Mouse (Mus musculus): Measurements from ENCODE around the gene Sim2. TPM values are rescaled to one million over a fixed set of nuclear protein-coding genes. Genes with fewer than 3 reads are reported as not detected.

Sim2 gene
- polyA plus RNA-seq (2017; shearing (Covaris generic)) = not detected

GRCm38 (mm10) chr16:94084711-94085602, at the start of gene Sim2:
Gene Sim2 (plus strand): TSS chr16:94084931.
- no peak for ATAC-seq

DNA sequence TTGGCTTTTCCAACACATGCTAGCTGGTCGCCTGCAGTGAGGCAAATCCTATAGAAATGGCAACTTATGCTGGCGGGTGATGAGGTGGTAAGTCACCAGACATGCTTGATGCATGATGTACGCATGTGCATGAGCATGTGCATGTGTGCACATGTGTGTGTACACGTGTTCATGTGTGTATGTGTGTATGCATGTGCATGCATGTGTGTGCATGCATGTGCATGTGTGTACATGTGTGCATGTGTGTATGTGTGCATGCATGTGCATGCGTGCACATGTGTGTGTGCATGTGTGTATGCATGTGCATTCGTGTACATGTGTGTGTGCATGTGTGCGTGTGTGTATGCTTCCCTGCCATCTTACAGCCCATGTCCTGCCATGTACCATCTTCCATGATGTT, 47.5 kb upstream of the Sim2 start:
- no peak for ATAC-seq

- ATAC-seq = peak; percentile 36
These were observed 46.3 kb upstream of the Sim2 start for GRCm38 (mm10) chr16:94038272-94038985.

DNA sequence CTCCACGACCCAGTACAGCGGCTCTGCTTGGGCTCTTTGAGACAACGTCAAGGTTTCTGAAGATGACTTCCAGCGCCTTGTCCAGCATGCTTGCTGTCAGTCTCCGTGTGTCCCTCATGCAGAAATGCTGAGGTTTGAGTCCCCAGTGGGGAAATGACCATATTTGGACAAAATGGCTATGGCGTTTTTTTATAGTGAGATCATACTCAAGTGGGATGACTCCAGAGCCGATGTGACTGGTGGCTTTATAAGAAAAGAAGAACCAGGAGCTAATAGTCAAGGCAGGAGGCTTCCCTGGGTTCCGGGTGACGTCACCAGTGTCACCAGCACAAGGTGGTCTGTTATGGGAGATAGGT, 45.8 kb upstream of the Sim2 start:
- no peak for ATAC-seq

DNA sequence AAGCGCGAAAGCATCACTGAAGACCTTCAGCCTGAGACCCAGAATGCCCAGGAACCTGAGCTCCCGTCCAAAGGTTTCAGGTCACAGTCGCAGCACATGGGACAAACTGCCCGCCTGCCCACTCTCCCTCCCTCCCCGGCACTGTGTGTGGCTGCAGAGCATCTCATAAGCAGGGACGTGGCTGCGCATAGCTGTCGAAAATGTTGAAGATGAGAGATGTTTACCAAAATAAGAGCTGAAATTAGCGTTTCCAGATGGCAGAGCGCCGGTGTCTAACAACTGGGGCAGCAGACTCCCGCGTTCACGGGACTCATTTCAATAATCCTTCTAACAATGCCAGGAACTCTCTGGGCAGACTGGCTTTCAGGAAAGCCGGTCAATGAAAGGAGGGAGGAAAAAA, 44.2 kb upstream of the Sim2 start:
- ATAC-seq = no peak

GRCm38 (mm10) chr16:94041065-94041712, 43.5 kb upstream of the Sim2 start:
- no peak for ATAC-seq

DNA sequence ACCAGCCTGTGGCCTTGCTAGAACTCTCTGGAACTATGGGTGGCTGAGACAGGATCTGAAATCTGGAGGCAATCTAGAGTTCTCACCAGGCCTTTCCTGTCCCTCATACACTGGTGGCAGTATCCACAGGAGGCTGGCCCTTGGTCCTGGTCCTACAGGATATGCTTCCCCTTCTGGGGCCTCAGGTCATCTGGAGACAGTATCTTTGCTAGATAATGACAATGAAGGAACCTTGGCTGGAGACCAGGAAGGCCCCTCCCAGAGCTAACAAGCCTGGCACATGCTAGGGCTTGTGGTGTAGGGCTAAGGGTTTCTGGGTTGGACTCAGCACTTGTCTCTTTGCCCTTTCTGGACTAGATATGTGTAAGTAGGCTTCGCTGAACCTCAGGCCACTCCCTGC, 40.9 kb upstream of the Sim2 start:
- no peak for ATAC-seq

- ATAC-seq = no peak
These were observed 39.7 kb upstream of the Sim2 start for GRCm38 (mm10) chr16:94044996-94045395.

DNA sequence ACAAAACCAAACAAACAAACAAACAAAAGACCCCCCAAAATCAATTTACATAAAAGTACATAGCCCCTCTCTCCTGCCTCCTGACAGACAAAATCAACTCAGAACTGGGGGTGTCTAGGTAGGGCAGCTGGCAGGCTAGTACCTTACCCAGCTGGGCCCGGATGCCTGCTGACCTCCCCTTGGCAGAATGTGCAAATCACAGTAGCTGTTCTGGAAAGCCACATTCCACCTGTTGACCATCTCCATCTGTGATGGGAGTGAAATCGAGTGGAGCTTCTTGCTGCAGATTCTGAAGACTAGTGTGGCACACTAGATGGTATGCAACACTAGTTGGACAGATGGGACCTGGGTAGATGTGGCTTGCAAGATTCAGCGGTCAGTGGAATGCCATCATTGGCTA, 34.4 kb upstream of the Sim2 start:
- no peak for ATAC-seq

DNA sequence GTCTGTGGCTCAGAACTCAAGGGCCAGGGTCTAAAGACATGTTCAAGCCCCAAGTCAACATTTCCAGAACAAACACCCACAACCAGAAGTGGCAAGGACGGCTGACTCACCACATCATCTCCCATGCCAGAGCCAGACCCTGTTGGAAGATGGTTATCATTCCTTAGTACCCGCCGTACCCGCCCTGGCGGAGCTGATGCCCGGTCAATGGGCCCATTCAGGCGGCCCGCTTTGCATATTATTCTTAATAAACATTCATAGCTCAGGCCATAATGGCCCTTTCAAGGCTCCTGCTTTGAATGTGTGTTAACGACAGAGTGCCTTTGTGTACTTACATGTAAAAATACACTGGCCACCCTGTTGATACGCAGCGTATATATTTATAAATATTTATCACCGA, 29.6 kb upstream of the Sim2 start:
- ATAC-seq = no peak

GRCm38 (mm10) chr16:94055576-94055975, 29.2 kb upstream of the Sim2 start:
- no peak for ATAC-seq

DNA sequence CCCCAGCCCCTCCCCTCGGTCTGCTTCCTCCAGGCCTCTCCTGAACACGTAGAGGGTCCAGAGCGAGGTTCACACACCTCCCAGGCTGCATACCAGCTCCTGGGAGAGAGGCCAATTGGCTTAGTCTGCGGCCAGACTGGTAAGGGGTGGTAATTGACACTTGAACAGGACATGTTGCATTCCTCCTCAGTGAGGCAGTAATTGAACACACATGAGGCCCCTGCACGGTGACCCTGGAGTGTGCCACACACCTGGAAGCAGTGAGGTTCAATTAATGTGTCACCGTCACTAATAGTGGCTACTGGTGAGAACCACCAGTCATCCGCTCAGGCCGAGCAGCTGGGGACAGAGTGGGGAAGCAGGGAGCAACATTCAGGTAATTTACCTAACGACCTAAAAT, 24.9 kb upstream of the Sim2 start:
- ATAC-seq = no peak

GRCm38 (mm10) chr16:94064211-94064610, 20.5 kb upstream of the Sim2 start:
- ATAC-seq = no peak

GRCm38 (mm10) chr16:94065728-94066674, 18.7 kb upstream of the Sim2 start:
- peak; percentile 70 for ATAC-seq

- no peak for ATAC-seq
These were observed 18.0 kb upstream of the Sim2 start for GRCm38 (mm10) chr16:94066771-94067170.

DNA sequence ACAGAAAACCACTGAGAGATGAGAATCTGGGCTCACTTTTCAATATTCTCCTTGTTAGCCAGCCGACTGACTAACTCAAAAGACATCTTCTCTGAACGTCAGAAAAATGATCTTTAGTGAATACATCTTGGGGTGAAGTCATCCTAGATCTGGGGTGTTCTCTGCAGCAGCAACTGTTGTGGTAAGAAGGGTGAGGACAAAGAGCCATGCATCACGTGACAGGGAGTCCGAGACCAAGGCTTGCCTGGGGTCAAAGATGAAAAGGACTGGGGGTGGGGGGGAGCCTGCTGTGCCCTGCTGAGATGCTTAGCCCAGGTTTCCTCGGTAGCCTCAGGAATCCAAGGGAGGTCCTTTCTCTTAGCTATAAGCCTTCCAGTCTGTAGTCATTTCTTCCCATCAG, 17.5 kb upstream of the Sim2 start:
- no peak for ATAC-seq

- no peak for ATAC-seq
These were observed 15.7 kb upstream of the Sim2 start for GRCm38 (mm10) chr16:94069061-94069460.

DNA sequence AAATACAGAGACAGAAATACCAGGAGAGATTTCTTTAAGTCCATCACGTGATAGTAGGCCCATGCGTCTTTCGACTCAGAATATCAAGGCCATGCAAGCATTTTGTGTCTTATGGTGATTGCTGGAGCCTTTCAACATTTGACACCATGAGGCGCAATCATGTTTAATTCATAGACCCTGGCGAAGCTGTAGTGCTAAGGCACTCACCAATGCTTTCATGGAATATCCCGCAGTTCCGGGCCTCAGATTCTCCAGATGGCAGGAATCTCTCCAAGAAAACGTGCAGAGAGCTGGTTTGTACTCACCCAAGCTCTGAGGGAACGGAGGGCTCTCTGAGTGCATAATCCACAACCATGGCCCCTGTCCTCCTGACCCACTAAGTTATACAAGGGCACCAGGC, 13.8 kb upstream of the Sim2 start:
- no peak for ATAC-seq

GRCm38 (mm10) chr16:94071468-94071867, 13.3 kb upstream of the Sim2 start:
- ATAC-seq = no peak

DNA sequence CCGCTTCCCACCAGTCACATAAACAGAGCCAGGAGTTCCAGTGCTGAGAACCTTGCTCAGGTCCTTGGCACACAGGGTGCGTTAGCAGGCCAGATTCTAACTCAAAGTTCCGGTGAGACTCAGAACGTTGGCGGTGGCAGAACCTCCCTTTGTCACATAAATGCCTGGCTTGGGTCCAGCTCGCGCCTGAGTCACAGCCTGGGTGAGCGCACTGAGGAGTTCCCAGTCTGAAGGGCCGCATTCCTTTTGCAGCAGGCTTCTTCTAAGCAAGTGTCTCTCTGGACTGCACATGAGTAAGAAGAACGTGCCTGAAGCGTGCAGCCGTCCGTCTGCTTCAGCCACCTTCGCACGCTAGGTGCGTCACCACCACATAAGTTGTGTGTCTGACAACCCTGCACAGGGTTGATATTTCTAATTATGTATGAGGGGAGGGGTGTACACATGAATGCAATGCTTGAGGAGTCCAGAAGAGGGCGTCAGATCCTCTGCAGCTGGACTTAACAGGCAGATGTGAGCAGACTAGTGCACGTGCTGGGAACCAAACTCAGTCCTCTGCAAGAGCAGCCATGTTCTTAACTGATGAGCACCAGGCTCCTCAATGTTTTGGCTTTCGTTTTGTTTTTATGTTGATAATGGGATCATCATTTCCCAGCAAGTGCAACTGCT, 9.2 kb upstream of the Sim2 start:
- no peak for ATAC-seq

DNA sequence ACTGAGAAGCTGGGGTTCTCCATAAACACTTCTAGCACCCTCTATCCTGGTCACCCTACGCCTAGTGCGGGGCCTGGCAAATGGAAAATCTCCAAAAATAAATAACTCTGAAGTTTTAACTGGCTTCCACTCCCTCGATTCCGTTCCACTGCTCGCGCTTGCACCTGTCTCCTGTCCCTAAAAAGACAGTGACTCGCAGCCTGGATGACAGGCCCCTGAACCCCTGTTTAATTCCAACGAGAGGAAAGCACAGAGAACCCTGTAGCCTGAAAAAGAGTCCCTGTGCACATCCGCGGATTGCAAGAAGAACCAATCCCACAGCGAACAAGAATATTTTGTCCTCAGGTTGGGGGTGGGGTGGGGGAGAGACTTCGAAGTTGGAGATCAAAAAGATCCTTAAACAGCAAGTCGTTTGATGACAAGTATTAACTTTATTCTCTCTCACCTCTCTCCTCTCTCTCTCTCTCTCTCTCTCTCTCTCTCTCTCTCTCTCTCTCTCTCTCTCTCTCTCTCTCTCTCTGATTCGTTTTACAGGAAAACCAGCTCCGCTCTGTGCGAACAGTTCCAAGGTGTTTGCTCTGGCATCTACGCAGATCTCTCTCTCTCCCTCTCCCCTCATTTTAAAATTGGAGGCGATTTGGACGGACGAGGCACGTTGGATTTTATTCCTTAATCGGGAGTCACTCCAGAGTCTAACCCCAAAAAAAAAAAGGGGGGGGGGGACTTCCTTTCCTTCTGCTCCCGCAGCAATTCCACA, 6.2 kb upstream of the Sim2 start:
- ATAC-seq = no peak
